Mouse (Mus musculus) left cerebral cortex, postnatal 36 days (tissue): ENCODE measurements around the gene Mymx. TPM values are rescaled to one million over a fixed set of nuclear protein-coding genes. Genes with fewer than 3 reads are reported as not detected.
"Not testable (repeated sequence)": the region's sequence is repeated elsewhere in the genome, so short reads cannot be mapped to it uniquely, and the experiment has no call there.

Experiments
- DNase-seq, 2 experiments: peaks; one replicate each; pipeline ENCODE4 v3.0.0; 2021 to 2022; ENCODE audit warnings: low spot score in 2 of 2, mixed read lengths in 1 of 2
- intact Hi-C: fragments of 180-260 bp; cut with DNase I; formaldehyde crosslinking; loops from one replicate; pipeline ENCODE4 v1.15.1; 2025
- total RNA-seq, 2 experiments: library from RNA; stranded (reverse); gene quantifications; 2 replicates each; pipeline ENCODE4 v1.2.3; 2021

The Mymx gene
- not detected for total RNA-seq

DNA sequence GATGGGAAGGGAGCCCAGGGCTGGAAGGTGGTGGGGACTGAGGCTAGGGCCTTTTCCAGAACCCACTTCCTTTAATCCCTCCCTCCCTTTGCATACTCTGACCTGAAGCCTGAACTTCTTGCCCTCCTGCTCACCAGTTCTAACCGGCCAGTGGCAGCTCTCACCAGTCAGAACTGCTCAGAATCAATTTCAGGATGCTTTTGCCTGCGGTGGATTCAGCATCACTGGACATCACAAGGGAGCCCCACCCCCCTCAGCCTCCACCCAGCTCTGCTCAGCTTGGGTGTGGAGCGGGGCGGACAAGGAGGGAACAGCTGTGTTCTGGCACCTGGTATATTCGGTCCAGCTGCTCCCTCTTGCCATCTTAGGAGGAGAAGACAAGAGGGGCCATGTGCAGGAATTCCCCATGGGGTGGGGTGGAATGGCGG, at the start of gene Mymx:
Gene Mymx (minus strand): TSS at position 226 of the 428 bp plus-strand sequence.
- DNase-seq: no peak
- intact Hi-C loops: no loop called here

DNA sequence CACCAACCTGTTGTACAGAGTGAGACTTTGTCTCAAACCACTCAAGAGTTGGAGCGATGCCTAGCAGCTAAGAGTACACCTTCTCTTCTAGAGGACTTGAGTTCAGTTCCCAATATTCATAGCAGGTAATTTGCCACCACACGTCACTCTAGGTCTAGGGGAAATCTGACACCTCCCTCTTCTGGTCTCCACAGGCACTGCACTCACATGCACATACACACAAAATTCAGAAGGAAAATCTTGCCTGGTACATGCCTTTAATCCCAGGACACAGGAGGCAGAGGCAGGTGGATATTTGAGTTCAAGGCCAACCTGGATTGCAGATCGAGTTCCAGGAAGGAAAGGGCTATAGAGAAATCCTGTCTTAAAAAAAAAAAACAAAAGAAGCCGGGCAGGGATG, 42.3 kb upstream of the Mymx start:
- no peak for DNase-seq
- intact Hi-C loops: no loop called here

DNA sequence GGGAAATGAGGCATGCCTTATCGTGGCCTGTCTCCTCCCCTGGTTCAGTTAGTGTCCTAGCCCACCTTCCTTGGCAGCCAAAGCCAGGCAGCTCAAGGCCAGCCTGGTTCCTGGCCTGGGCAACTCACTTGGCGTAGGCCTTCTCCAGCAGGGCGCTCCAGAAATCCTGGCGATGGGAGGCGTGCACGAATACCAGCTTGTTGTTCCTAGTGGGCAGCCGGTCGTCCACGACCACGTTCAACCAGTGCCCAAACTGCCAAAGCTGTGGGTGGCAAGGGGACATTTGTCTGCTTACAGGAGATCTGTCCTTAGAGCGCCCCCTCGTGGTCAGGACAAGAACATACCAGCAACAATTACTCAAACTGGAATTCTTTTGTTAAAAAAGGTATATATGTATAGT, 40.8 kb upstream of the Mymx start:
- DNase-seq: peak; percentile 64 to 67
- intact Hi-C loops: loop anchor here (2.0 kb wide), 1 partner anchor 58 kb away; no protein-coding TSS in a partner anchor

DNA sequence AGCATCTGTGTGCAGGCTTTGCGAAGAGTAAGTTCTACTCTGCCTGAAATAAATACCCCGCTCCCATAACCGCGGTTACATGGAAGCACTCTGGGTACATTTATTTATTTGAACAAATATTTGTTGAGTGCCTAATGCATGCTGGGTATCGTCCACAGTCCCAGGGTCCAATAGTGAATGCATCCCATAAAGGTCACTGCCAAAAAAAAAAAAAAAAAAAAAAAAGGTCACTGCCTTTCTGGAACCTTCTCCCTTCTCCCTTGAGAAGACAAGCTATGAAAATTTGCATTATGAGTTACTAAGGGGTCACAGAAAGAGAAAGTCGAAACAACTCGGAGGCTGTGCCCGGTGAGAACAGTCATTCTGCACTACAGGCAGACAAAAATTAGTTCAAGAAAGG, 40.1 kb upstream of the Mymx start:
- no peak for DNase-seq
- intact Hi-C loops: loop anchor here (2.0 kb wide), 1 partner anchor 57 kb away; no protein-coding TSS in a partner anchor

DNA sequence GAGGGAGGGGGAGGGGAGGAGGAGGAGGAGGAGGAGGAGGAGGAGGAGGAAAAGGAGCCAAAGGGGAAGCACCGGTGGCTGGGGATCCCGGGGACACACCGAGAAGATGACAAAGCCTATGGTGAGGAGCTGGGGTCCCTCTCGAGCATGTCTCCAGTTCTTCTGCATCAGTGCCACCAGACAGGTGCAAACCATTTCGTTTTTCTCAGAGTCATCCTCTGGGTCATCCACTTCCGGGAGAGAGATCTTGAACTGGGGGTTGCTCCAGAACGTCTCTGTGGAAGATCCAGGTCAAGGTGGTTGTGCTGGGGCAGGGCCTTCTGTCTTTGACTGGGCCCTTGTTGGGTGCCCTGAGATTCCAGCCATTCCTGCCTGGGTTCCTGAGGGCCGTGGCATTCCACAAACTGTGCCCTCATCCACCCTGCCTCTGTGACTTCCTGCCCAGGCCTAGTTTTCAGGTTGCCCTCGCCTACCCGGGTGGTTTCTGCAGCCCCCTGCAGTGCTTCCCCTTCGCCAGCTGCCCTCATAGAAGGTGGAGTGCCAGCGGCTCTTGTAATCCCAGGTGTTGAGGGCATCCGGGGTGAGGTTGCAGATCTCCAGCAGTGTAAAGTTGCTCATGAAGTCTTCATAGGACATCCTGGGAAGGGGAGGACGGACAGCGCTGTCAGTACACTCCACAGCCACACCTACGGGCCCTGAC, 36.8 kb upstream of the Mymx start:
- intact Hi-C loops: no loop called here
- DNase-seq: no peak

DNA sequence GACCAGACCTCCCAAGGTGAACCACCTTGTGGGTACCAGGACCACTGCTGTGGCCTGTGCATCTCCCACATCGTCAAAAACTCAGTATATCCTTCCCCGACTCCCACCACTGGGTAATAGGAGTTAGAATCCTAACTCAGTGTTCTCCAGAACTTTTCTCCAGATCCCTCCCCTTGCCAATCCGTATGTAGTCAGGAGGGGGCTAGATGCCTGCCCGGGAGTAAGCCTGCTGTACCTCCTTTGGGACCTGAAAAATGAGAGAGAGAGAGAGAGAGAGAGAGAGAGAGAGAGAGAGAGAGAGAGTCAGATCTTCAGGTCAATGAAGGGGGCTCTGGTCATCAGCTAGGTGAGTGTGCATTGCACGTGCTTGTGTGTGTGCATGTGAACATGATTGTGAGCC, 32.1 kb upstream of the Mymx start:
- no peak for DNase-seq
- intact Hi-C loops: no loop called here

DNA sequence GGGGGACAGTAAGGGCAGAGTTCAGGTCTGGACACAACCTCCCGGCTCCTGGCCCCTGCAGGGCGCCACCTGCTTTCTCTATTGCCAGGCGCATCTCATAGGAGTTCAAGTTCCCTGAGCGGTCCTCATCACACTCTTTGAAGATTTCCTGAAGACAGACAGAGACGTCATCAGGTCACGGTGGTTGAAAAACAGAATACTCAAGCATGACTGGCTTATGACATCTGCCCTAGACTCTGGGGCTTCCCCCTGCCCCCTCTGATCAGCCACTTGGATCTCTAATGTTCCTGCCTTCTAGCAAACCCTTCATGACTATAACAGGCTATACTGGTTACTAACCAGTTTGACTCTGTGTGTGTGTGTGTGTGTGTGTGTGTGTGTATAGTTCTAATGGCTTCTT, 30.0 kb upstream of the Mymx start:
- intact Hi-C loops: no loop called here
- no peak for DNase-seq

DNA sequence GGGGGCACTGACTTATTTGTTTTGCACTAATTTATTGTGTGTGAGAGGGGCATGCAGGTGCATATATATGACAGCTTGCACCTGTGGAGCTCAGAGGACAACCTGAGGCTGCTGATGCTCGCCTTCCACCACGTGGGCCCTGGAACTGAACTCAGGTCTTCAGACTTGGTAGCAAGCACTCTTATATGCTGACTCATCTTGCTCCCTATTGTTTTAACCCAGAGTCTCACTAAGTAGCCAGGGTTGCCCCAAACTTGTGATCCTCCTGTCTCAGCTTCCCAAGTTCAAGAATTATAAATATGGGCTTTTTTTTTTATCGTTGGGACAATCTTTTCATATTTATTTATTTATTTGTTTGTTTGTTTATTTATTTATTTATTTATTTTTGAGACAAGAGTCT, 29.1 kb upstream of the Mymx start:
- no peak for DNase-seq
- intact Hi-C loops: no loop called here

DNA sequence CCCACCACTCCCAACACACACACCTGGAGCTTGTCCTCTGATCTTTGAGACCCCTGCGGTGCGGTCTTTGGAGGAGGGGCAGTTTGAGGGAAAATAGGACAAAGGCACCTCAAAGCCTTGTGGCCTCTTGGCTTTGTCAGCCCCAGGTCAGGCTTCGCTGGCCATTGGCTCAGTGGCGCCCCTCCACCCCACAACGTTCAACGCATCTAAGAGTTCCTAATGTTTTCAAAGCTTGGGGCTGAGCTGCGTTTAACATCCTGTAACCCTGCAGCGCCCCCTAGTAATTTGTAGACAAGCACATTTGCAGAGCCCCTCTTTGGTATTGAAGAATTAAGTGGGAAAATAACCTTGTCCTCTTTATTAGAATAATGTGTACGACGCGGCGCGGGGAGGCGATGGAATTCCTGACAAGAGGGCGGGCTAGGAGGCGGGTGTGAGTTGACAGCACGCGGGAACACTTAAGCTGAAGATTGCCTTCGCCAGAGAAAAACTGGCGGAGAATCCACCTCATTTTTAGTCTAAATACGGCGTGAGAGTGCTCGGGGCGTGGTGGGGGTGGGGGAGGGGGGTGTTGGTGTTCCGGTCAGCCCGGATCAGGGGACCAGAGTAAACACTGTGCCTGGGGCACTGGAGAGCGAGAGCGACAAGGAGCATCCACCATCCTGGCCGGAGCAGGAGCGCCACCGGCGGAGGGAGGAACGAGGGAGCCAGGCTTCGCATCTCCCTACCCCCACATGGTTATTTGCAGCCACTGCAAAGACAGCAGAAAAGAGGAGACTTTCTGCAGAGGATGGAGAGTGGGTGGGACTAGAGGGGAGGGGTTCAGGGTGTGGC, 28.2 kb upstream of the Mymx start:
- intact Hi-C loops: loop anchor here (2.0 kb wide), 1 partner anchor 45 kb away; no protein-coding TSS in a partner anchor
- peak; percentile 63 to 69 for DNase-seq

DNA sequence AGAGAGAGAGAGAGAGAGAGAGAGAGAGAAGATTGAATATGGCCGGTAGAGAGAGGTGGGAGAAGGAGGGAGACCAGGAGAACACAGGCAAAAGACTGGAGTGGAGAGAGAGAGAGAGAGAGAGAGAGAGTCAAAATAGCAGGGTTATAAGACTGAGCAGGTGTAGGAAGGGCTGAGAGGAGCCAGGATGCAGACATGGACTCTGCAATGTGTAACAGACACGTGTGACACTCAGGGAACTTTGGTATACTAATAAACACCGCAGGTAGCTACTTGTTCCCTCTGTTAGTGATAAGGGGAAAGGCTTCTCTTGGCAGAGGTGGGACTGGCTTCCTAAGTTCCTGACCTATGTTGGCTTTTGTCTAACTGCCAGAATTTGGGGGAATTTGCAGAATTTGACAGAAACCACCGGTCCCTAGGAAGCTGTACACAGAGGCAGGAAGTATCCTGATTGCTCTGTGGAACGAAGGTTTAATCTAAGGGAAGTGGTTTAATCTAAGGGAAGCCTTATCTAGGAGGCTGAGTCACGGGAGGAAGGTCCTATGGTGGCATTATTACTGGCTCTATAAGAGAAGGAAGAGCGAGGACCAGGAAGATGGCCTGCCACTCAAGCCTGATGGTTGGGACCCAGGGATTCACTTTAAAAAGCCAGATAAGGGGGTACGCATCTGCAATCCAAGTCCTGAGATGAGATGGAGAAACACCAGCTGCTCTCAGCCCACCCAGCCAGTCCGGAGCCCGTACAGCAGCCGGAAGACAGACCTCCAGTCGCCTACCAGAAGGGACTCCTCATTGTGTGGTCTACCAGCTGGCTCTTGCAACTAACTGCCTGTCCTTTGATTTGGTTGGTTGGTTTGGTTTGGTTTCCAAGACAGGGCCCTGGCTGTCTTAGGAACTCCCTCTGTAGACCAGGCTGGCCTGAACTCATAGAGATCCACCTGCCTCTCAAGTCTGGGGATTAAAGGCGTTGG, 27.3 kb upstream of the Mymx start:
- DNase-seq: no peak
- intact Hi-C loops: loop anchor here (2.0 kb wide), 1 partner anchor 44 kb away; no protein-coding TSS in a partner anchor

DNA sequence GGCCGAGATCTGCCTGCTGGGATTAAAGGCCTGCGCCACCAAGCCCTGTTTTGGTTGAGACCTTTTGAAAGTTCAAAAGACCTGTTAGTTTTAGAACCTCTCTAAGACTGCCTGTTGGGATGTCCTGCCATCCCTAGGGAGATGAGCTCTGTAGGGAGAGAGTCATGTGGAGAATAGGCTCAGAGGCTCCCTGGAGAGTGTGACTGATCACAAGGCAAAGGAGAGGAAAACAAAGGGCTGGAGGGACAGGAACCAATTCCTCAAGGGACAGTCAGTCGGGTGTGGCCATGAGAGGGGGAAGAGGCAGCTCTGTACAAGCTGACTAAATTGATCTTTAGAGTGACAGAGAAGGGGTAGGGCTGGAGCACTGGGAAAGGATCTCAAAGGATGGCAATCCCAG, 26.3 kb upstream of the Mymx start:
- DNase-seq: no peak
- intact Hi-C loops: loop anchor here (2.0 kb wide), 1 partner anchor 43 kb away; no protein-coding TSS in a partner anchor

DNA sequence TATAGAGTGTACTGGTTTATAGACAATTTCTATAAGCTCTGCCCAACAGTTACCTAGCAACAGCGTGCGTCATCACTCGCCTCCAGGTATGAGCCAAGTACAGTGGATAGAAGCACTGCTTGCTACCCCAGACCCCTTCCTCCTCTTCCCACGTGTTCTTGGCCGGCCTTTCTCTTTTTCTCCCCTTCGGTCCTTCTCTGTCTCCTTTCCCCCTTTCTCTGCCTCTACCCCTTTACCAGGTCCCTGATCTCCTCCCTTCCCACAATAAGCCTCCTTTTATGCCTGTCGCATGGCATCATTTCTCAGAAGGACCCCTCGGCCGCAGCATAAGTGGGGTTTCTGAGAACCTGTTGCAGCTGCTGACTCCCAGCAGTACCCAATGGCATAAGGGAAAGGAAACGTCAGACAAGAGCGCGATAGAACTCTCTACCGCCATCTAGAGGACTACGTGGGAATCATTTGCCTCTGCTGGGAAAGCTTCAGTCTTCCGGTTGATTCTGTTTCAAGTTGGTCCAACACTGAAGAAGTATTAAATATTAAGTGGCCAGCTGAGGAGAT, 24.8 kb upstream of the Mymx start:
- intact Hi-C loops: no loop called here
- peak; percentile 43 to 69 for DNase-seq

DNA sequence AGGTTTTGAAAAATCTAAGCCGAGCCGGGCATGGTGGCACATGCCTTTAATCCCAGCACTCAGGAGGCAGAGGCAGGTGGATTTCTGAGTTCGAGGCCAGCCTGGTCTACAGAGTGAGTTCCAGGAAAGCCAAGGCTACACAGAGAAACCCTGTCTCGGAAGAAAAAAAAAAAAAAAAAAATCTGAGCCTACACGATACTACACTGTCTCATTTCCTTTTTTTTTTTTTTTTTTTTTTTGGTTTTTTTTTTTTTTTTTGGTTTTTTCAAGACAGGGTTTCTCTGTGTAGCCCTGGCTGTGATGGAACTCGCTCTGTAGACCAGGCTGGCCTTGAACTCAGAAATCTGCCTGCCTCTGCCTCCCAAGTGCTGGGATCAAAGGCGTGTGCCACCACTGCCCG, 21.5 kb upstream of the Mymx start:
- intact Hi-C loops: not testable (repeated sequence)

DNA sequence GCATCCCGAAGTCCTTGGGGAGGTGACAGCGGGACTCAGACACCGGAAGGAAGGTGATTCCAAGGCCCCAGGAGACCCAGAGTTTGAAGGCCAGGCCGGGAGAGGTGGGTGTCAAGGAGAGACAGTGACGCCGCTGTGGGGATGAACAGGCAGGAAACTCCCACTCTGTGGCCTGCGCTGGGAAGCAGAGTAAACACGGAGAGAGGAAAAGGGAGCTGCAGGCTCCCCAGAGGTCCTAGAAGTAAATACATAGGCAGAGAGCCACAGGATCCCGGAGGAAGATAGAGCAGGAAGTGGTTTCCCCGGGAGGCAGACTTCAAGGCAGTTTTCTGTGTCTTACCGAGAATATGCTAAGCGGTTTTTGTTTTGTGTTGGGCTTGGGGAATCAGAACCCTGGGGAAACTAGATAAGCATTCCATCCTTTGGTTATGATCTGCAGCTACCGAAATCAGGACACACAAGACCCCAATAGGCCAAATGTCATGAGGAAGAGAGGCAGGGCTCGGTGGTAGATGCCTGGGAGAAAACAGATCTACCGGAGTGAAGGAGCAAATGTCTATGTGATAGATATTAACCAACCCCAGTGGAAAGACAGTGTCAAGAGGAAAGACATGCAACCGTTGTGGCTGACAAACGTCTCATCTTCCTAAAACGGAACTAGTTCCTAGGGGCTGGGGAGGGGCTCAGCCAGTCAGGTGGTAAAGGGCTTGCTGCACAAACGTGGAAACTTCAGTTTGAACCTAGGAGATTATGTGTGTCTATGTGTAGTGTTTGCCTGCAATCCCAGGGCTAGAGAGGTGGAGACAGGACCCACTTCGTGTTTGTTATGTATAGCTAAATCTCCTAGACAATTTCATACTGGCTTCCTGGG, 17.7 kb upstream of the Mymx start:
- intact Hi-C loops: no loop called here
- DNase-seq: no peak

More for the DNA sequence above, 21.5 kb upstream of the Mymx start:
- not testable (repeated sequence) for DNase-seq

DNA sequence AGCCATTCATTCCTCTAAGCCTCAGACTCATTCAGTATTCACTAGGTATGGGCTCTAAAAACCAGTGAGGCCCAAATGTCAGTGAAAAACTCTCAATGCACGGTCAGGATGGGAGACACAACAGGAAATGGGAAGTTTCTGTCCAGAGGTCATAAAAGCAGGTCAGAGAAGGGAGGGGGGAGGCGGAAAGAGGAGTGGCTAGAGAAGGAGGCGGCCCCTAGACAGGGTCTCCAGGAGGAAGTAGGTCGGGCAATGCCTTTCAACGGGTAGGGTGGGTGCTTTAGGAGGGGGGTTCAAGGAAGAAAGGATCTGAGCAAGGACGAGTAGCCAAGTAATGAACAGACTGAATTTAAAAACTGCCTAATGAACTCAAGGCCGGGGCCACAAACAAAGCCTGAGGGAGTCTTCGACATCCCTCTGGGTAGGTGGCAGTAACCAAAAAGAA, 17.1 kb upstream of the Mymx start:
- intact Hi-C loops: no loop called here
- no peak for DNase-seq

DNA sequence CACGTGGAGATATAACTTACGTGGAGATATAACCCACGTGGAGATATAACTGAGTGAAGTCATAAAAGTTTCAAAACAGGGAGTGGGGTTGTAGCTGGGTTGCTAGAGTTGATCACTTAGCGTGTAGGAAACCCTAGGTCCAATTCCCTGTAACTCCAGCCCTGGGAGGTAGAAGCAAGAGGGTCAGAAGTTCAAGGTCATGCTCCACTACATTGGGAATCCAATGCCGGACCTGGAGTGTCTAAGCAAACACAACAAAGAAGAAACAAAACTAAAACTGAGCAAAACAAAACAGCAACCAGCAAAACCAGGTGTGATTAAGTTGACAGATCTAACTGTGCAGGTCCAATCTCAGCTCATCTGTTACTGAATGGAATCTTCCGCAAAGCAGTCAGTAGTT, 15.8 kb upstream of the Mymx start:
- no peak for DNase-seq
- intact Hi-C loops: no loop called here

DNA sequence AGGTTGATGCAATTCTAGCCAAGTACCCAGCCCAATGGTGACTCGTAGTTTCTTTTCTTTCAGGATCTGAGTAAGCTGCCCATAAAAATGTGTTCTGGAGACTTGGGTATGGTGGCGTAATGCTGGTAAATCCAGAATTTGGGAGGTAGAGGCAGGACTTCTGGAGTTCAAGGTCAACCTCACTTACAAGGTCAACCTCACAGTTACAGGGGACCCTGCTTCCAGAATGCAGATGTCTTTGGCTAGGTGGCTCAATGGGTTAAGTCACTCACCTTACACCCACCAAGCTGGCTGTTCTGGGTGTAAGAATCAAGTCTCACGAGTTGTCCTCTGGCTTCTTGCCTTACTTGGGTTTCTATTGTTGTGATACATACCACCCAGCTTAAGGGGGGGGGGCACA, 14.8 kb upstream of the Mymx start:
- intact Hi-C loops: no loop called here
- DNase-seq: no peak

DNA sequence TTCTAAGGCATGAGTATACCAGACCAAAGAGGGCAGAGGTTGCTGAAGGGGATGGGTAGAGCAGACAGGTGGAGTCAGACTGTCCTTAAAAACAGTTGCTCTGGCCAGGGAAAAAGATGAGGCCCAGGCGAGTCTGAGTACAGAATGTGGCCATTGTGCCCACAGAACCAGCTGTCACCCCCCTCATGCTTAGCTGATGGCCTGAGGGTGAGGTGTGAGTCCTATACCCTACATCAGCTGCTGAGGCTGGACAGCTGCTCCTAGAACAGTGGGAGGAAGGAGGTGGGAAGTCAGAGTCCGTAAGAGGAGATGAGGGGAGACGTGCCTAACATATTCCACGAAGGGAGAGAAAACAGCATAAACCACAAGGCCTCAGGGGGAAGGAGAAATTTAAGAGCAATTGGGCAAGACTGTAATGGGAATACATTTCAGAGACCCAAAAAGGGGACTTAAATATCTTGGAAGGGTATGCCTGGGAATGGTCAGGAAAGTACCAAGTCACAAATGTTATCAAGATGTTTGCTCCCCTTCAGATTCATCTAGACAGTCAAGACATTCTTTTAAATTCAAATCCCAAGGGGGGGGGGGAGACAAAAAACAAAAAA, 14.2 kb upstream of the Mymx start:
- no peak for DNase-seq
- intact Hi-C loops: no loop called here
